Mouse (Mus musculus) forebrain, embryonic 14.5 days (tissue): ENCODE results near the gene Gjc1. TPM values are rescaled to one million over a fixed set of nuclear protein-coding genes. Genes with fewer than 3 reads are reported as not detected.
A peak's percentile ranks its signal among the peaks of the same experiment; 100 is the strongest.

Experiments used
- ATAC-seq: fragments of 200-750 bp; cut with Nextera tagmentation; 2 replicates; pipeline ENCODE4 v1.8.0; 2017; ENCODE audit warnings: mild to moderate bottlenecking, moderate library complexity
- DNase-seq: peaks from one replicate; pipeline ENCODE4 v3.0.0-alpha.2; 2015; ENCODE audit warnings: low spot score
- H3K27ac ChIP-seq: fragments of 300-500 bp; sonication (generic); 2 replicates; pipeline ENCODE4 v1.5.1; 2014; ENCODE audit warnings: low read depth, mild to moderate bottlenecking, control low read depth, low read length, moderate library complexity
- H3K27me3 ChIP-seq: fragments of 300-500 bp; sonication (generic); replicated peaks from 2 replicates; pipeline ENCODE4 v1.6.1; 2014; ENCODE audit warnings: low read length, control low read depth, mixed read lengths; ENCODE audit not compliant: control insufficient read depth, insufficient read depth
- H3K36me3 ChIP-seq: fragments of 300-500 bp; sonication (generic); 2 replicates; pipeline ENCODE4 v1.6.1; 2014; ENCODE audit warnings: low read length, control low read depth; ENCODE audit not compliant: control insufficient read depth, insufficient read depth
- H3K4me1 ChIP-seq: fragments of 300-500 bp; sonication (generic); 2 replicates; pipeline ENCODE4 v1.6.1; 2014; ENCODE audit warnings: antibody characterized with exemption, low read length, control low read depth; ENCODE audit not compliant: control insufficient read depth, insufficient read depth
- H3K4me2 ChIP-seq: fragments of 300-500 bp; sonication (generic); 2 replicates; pipeline ENCODE4 v1.6.1; 2014; ENCODE audit warnings: mild to moderate bottlenecking, control low read depth, low read length
- H3K4me3 ChIP-seq: fragments of 300-500 bp; sonication (generic); 2 replicates; pipeline ENCODE4 v1.5.1; 2014; ENCODE audit warnings: low read depth, low read length, control low read depth
- H3K9ac ChIP-seq: fragments of 300-500 bp; sonication (generic); 2 replicates; pipeline ENCODE4 v1.6.1; 2014; ENCODE audit warnings: mild to moderate bottlenecking, low read length, control low read depth, moderate library complexity
- H3K9me3 ChIP-seq: fragments of 300-500 bp; sonication (generic); replicated peaks from 2 replicates; pipeline ENCODE4 v1.6.1; 2016; ENCODE audit warnings: low read length, control low read depth, mixed read lengths; ENCODE audit not compliant: control insufficient read depth
- WGBS: fragments of 180-500 bp; shearing (Covaris S2); extraction: QIAGEN DNeasy Blood & Tissue Kit; methylation state at CpG from one replicate; pipeline ENCODE4 v1.1.7; 2014; 5-methylcytosine and 5-hydroxymethylcytosine counted together
- polyA plus RNA-seq: library from polyadenylated mRNA; unstranded; fragments of >200 nt; fragmentation: Nextera tagmentation; extraction: Ambion mirVana; gene quantifications from 2 replicates; pipeline ENCODE4 v1.2.1, GENCODE M21; 2014

Gjc1 gene
- polyA plus RNA-seq, 1 experiment from 2014 or later: 41.5 TPM

GRCm38 (mm10) chr11:102761309-102762210 lies 57.9 kb downstream of the Gjc1 start, which contains the start of gene Adam11:
Adam11 (plus strand) TSS chr11:102761439.
- Histone ChIP-seq H3K4me2 (peak within 1 kb of the TSS; percentile 99), H3K9ac (peak within 1 kb of the TSS; percentile 83), H3K27ac (no peak within 1 kb of the TSS), H3K27me3 (0 out of 2 replicates have a peak, but pooled peaks cover 3% of the 10 kb centered on the region), H3K9me3 (no peaks in the 10 kb centered on the region), H3K36me3 (no peaks in the 10 kb centered on the region), H3K4me1 (peaks cover 7% of the 10 kb centered on the region), H3K4me3 (peak within 1 kb of the TSS; percentile 62)
- ATAC-seq (peak; percentile 65), DNase-seq (no peak)
- under 1% methylated on average over 50 of the region's 76 CpGs for WGBS

DNA sequence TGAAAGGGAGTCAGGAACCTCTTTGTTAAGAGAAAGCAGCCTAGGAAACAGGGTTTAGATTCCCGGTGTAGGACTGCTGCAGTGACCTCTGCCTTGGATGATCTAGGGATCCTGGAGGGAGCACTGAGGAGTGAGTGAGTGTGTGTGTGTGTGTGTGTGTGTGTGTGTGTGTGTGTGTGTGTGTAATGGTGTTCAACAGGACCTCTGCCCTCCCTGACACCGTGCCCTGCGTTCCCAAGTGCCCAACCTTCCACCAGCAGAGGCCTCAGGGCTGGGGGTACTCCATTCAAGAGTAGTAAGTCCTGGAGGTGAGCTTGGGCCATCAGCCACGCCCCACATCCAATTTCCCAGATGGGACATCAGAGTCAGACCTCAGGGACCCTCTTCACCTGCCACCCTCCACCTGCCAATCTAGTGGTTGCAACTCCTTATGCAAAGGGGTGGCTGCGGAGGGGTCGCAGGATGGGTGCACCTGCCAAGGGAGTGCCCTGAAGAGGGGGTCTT lies 58.6 kb downstream of the Gjc1 start:
- H3K9me3 ChIP-seq: no peaks in the 10 kb centered on the region
- 0 out of 2 replicates have a peak, but pooled peaks cover 3% of the 10 kb centered on the region for H3K27me3 ChIP-seq
- H3K4me1 ChIP-seq: peaks cover 7% of the 10 kb centered on the region
- H3K4me2 ChIP-seq: peak overlapping the region; percentile 99
- ATAC-seq: peak; percentile 25
- H3K27ac ChIP-seq: no peak overlapping the region
- H3K4me3 ChIP-seq: peak overlapping the region; percentile 62
- peak overlapping the region; percentile 83 for H3K9ac ChIP-seq
- no peak for DNase-seq
- H3K36me3 ChIP-seq: no peaks in the 10 kb centered on the region
- WGBS: 15% methylated on average over 6 of the region's 6 CpGs

DNA sequence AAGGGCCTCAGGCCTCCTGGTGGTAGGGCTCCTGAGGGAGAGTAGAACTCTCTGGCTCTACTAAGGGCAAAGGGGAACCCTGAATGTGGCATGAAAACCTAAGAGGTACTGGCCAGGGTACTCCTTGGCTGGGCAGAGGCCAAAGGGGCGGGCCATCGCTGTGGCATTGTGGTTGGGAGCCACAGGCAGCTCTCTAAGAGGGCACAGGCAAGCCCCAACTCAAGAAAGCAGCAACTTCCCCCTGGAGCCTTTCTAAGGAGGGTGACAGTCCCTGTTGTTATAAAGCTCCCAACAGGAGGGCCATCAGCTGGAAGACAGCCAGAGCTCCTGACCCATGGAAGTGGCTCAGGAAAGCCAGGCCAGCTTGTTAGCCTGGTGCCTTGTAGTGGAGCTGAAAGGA lies 60.5 kb downstream of the Gjc1 start:
- H3K27me3 ChIP-seq: 0 out of 2 replicates have a peak, but pooled peaks cover 3% of the 10 kb centered on the region
- ATAC-seq: no peak
- 88% methylated on average over 2 of the region's 2 CpGs for WGBS

DNA sequence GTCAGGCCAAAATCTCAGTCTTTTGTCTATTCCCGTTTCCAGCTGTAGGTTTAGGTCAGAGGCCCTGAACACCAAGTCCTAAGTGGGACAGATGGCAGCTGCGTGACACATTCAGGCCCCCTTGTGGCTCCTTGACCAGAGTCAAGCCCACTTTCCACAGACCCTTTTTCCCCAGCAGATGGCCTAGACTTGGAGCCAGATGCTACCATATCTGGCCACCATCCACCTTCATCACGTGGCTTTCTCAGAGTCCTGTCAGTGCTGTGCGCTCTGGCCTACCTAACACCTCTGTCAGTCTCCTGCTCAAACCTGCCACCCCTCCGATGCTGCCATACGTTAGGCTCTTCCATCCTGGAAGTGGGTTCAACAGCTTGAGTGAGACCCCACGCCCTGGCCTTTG lies 64.1 kb downstream of the Gjc1 start:
- H3K4me2 ChIP-seq: no peak overlapping the region
- ATAC-seq (no peak), DNase-seq (no peak)
- H3K9me3 ChIP-seq: no peaks in the 10 kb centered on the region
- H3K4me3 ChIP-seq: no peak overlapping the region
- peaks cover 17% of the 10 kb centered on the region for H3K4me1 ChIP-seq
- 74% methylated on average over 7 of the region's 7 CpGs for WGBS
- no peak overlapping the region for H3K27ac ChIP-seq
- no peaks in the 10 kb centered on the region for H3K27me3 ChIP-seq
- no peaks in the 10 kb centered on the region for H3K36me3 ChIP-seq
- no peak overlapping the region for H3K9ac ChIP-seq

More for the DNA sequence above, 60.5 kb downstream of the Gjc1 start:
- H3K4me2 ChIP-seq: no peak overlapping the region
- no peak overlapping the region for H3K9ac ChIP-seq
- no peaks in the 10 kb centered on the region for H3K9me3 ChIP-seq
- H3K36me3 ChIP-seq: no peaks in the 10 kb centered on the region
- no peak overlapping the region for H3K27ac ChIP-seq
- H3K4me1 ChIP-seq: peaks cover 17% of the 10 kb centered on the region
- H3K4me3 ChIP-seq: no peak overlapping the region
- no peak for DNase-seq

GRCm38 (mm10) chr11:102754416-102754815 lies 65.1 kb downstream of the Gjc1 start:
- Histone ChIP-seq H3K9ac (peak overlapping the region; percentile 35; the same call in 1 of the 2 replicates), H3K27me3 (no peaks in the 10 kb centered on the region), H3K36me3 (no peaks in the 10 kb centered on the region), H3K4me1 (peaks cover 17% of the 10 kb centered on the region), H3K9me3 (no peaks in the 10 kb centered on the region), H3K4me3 (no peak overlapping the region), H3K4me2 (peak overlapping the region; percentile 38), H3K27ac (no peak overlapping the region)
- DNase-seq: no peak
- peak; percentile 52; the same call in 1 of the 2 replicates for ATAC-seq
- WGBS: 15% methylated on average over 4 of the region's 4 CpGs

DNA sequence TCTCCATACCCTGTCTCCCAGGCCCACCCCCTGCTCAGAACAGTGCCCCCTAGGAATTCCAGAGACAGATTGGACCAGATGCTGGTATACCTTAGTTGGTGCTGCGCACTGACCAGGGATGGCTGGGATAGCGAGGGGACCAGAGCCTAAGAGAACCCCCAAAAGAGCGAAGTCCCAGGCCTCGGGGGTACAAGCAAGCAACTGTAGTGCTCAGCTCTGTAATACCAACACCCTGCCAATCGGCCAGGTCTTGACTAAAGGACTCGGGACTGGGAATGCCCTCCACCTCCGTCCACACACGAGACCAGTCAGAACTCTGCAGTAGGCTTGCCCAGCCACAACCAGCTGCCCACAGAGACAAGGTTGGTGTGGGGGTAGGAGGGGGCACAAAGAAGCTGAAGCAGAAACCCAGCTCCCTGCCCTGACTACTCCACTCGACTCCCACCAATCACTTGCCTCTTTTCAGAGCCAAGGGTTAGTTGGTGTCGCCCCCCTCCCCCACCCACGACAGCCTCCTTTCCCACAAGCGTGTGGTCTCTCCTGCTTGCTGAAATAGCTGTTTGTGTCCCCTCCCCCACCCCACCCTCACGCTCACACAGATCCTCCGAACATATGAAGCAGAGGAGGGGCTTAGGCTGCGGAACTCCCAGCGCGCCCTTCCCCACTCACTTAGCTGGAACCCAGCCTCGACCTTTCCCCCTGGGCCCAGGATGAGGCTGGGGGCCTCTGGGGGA lies 65.7 kb downstream of the Gjc1 start:
- H3K4me3 ChIP-seq: no peak overlapping the region
- H3K27ac ChIP-seq: 0 out of 2 replicates have a peak overlapping the region, but pooled peaks have one; percentile 21
- ATAC-seq (peak; percentile 85), DNase-seq (peak; percentile 64)
- H3K9me3 ChIP-seq: no peaks in the 10 kb centered on the region
- H3K27me3 ChIP-seq: no peaks in the 10 kb centered on the region
- peak overlapping the region; percentile 35; the same call in 1 of the 2 replicates for H3K9ac ChIP-seq
- H3K4me2 ChIP-seq: peak overlapping the region; percentile 38
- WGBS: 47% methylated on average over 18 of the region's 18 CpGs
- peaks cover 17% of the 10 kb centered on the region for H3K4me1 ChIP-seq
- H3K36me3 ChIP-seq: no peaks in the 10 kb centered on the region

- no peak overlapping the region for H3K9ac ChIP-seq
- peak overlapping the region; percentile 23; the same call in 1 of the 2 replicates for H3K27ac ChIP-seq
- H3K4me2 ChIP-seq: no peak overlapping the region
- DNase-seq: no peak
- no peaks in the 10 kb centered on the region for H3K27me3 ChIP-seq
- ATAC-seq: 0 out of 2 replicates have a peak, but pooled peaks have one; percentile 32
- H3K36me3 ChIP-seq: no peaks in the 10 kb centered on the region
- H3K4me1 ChIP-seq: peaks cover 17% of the 10 kb centered on the region
- no peak overlapping the region for H3K4me3 ChIP-seq
- WGBS: 68% methylated on average over 13 of the region's 13 CpGs
- no peaks in the 10 kb centered on the region for H3K9me3 ChIP-seq
Measured at GRCm38 (mm10) chr11:102752896-102753590, 66.5 kb downstream of the Gjc1 start.

DNA sequence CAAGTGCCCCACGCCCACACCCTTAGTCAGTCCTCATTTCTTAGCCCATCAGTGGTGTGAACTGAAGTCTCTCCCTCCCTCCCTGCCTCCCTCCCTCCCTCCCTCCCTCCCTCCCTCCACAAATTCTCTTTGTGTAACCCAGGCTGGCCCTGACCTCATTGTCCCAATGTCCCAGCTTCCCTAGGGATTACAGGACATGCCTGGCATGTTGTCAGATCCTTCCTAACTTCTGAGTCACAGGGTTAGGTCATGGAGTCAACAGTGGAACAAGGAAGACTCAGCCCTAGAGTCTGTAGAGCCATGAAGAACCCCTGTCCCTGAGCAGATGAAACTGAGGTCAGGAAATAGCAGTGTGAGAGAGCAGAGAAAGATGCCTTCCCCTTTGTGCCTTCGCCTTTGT lies 69.8 kb downstream of the Gjc1 start:
- Histone ChIP-seq H3K4me1 (peaks cover 15% of the 10 kb centered on the region), H3K9ac (no peak overlapping the region), H3K27me3 (no peaks in the 10 kb centered on the region), H3K36me3 (no peaks in the 10 kb centered on the region), H3K4me3 (no peak overlapping the region), H3K27ac (no peak overlapping the region), H3K4me2 (no peak overlapping the region), H3K9me3 (no peaks in the 10 kb centered on the region)
- no peak for DNase-seq
- 64% methylated on average over 2 of the region's 2 CpGs for WGBS
- no peak for ATAC-seq
